Mouse (Mus musculus): ENCODE data around the gene Rln1. TPM values are rescaled to one million over a fixed set of nuclear protein-coding genes. Genes with fewer than 3 reads are reported as not detected.

Gene Rln1
- total and polyA plus RNA-seq, 3 experiments = not detected

DNA sequence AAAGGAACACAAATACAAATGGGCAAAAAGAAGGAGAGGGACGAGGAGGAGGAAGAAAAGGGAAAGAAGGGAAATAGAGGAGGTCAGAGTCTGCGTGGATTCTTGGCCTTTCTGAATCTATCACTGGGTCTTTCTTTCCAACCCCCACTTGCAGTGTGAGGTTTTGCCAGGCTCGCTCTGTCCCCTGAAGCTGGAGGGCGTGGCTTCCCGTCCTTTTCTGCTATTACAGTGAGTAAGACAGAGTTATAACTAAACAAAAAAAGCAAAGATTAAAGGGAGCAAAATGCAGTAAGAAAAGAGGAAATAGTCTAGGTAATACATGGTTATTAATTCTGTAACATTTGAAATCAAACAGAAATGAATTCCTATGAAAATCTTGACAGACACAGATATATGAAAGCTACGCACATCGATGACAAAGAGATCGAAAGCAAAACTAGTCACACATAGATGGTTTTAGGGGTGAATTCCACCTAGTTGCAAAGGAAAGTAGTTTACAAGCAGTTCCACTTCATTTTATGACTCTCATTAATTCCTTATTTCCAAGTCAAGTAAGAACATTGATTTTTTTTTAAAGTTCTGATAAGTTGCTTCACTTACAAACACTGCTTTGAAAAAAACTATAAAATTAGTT, 10.9 kb downstream of the Rln1 start:
- intact Hi-C loops (cut with DNase I) = no loop called here
- Histone ChIP-seq H3K27me3 (ENCODE audit: control insufficient read depth, insufficient read depth, low read length) (no peaks in the 10 kb centered on the region), H3K79me2 (replicated peaks; ENCODE audit: control insufficient read depth, insufficient read depth, low read length) (no peaks in the 10 kb centered on the region), H3K36me3 (ENCODE audit: control insufficient read depth, insufficient read depth, low read length) (no peaks in the 10 kb centered on the region), H3K4me3 (no peak overlapping the region), H3K4me1 (ENCODE audit: control insufficient read depth, insufficient read depth, low read length) (no peaks in the 10 kb centered on the region), H3K27ac (no peak overlapping the region), H3K9ac (ENCODE audit: low read depth, low read length) (no peak overlapping the region)
- no peak for DNase-seq
- TF ChIP-seq CTCF (IDR thresholded peaks at IDR 0.05) (no peak), EP300 (IDR thresholded peaks at IDR 0.05; ENCODE audit: insufficient read depth, low read depth, low read length) (no peak), POLR2A (IDR thresholded peaks at IDR 0.05; ENCODE audit: insufficient read depth, low read depth, low read length) (no peak)
- 67% methylated on average over 8 of the region's 8 CpGs for WGBS

DNA sequence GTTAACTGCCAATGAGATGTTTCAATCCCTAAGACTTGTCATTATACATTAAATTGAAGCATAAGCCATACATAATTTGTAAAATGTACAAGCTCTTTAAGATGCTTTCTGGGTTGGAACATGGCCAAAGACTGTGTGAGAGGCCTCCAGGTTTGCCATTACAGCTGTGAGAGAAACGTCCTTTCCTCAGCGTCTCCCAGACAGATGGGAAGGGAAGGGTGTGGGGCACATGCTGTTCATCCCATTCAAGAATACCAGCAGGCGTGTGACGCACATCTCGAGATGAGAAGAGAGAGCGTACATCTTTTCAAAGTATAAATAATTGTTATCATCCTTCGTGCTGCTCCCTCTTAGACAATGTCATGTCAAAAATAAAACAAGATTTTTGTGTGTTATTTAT, 21.8 kb downstream of the Rln1 start:
- DNase-seq = no peak
- Histone ChIP-seq H3K36me3 (ENCODE audit: control insufficient read depth, insufficient read depth, low read length) (no peaks in the 10 kb centered on the region), H3K4me1 (ENCODE audit: control insufficient read depth, insufficient read depth, low read length) (no peaks in the 10 kb centered on the region), H3K79me2 (replicated peaks; ENCODE audit: control insufficient read depth, insufficient read depth, low read length) (no peaks in the 10 kb centered on the region), H3K4me3 (no peak overlapping the region), H3K27me3 (ENCODE audit: control insufficient read depth, insufficient read depth, low read length) (no peaks in the 10 kb centered on the region), H3K27ac (no peak overlapping the region), H3K9ac (ENCODE audit: low read depth, low read length) (no peak overlapping the region)
- intact Hi-C loops (cut with DNase I) = no loop called here
- TF ChIP-seq EP300 (IDR thresholded peaks at IDR 0.05; ENCODE audit: insufficient read depth, low read depth, low read length) (no peak), CTCF (IDR thresholded peaks at IDR 0.05) (no peak), POLR2A (IDR thresholded peaks at IDR 0.05; ENCODE audit: insufficient read depth, low read depth, low read length) (no peak)
- WGBS = 77% methylated on average over 7 of the region's 7 CpGs

DNA sequence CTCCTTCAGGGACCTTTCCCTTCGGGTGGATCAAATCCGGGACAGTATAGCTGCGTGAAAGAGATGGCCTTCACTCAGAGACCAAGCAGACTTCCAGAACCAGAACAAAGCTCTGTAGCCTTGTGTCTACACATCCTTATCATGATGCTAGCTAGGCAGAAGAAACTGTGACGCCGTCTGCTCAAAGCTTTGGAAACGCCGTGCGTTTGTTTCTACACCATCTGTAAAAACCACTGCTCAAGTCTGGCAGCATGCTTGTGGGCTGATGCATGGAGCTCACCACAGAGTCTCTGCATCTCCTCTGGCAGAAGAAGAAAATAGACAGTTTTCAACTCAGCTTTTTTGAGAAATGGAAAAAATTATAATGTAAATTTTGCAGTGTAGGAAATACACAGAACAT, 22.7 kb downstream of the Rln1 start:
- no peak for TF ChIP-seq CTCF (IDR thresholded peaks at IDR 0.05)
- no peak for TF ChIP-seq EP300 (IDR thresholded peaks at IDR 0.05; ENCODE audit: insufficient read depth, low read depth, low read length)
- no peak for TF ChIP-seq POLR2A (IDR thresholded peaks at IDR 0.05; ENCODE audit: insufficient read depth, low read depth, low read length)
- H3K79me2 ChIP-seq (replicated peaks; ENCODE audit: control insufficient read depth, insufficient read depth, low read length) = no peaks in the 10 kb centered on the region
- no peaks in the 10 kb centered on the region for H3K27me3 ChIP-seq (ENCODE audit: control insufficient read depth, insufficient read depth, low read length)
- no peak for DNase-seq
- intact Hi-C loops (cut with DNase I) = no loop called here
- no peak overlapping the region for H3K4me3 ChIP-seq
- WGBS = 85% methylated on average over 8 of the region's 8 CpGs
- H3K36me3 ChIP-seq (ENCODE audit: control insufficient read depth, insufficient read depth, low read length) = no peaks in the 10 kb centered on the region
- no peak overlapping the region for H3K27ac ChIP-seq
- H3K9ac ChIP-seq (ENCODE audit: low read depth, low read length) = no peak overlapping the region
- no peaks in the 10 kb centered on the region for H3K4me1 ChIP-seq (ENCODE audit: control insufficient read depth, insufficient read depth, low read length)

DNA sequence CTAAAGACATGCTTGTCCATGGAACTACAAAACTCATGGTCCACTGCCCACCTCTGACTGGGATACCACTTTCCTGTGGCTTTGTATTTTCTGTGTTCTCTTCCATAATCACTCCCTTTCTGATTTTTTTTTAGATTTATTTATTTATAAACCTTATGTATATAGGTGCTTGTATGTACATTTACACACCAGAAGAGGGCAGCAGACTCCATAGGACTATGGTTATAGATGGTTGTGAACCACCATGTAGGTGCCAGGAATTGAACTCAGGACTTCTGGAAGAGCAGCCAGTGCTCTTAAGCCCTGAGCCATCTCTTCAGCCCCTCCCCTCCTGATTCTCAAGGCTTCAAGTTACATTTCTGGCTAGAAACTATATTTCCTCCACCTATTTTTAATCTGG, 25.6 kb downstream of the Rln1 start:
- Histone ChIP-seq H3K4me3 (no peak overlapping the region), H3K27ac (no peak overlapping the region), H3K9ac (ENCODE audit: low read depth, low read length) (no peak overlapping the region), H3K27me3 (ENCODE audit: control insufficient read depth, insufficient read depth, low read length) (no peaks in the 10 kb centered on the region), H3K36me3 (ENCODE audit: control insufficient read depth, insufficient read depth, low read length) (no peaks in the 10 kb centered on the region), H3K4me1 (ENCODE audit: control insufficient read depth, insufficient read depth, low read length) (no peaks in the 10 kb centered on the region), H3K79me2 (replicated peaks; ENCODE audit: control insufficient read depth, insufficient read depth, low read length) (no peaks in the 10 kb centered on the region)
- intact Hi-C loops (cut with DNase I) = loop anchor here (1.0 kb wide), 1 partner anchor 46 kb away; no protein-coding TSS in a partner anchor
- peak; percentile 49 for TF ChIP-seq CTCF (IDR thresholded peaks at IDR 0.05)
- TF ChIP-seq POLR2A (IDR thresholded peaks at IDR 0.05; ENCODE audit: insufficient read depth, low read depth, low read length) = no peak
- DNase-seq = no peak

DNA sequence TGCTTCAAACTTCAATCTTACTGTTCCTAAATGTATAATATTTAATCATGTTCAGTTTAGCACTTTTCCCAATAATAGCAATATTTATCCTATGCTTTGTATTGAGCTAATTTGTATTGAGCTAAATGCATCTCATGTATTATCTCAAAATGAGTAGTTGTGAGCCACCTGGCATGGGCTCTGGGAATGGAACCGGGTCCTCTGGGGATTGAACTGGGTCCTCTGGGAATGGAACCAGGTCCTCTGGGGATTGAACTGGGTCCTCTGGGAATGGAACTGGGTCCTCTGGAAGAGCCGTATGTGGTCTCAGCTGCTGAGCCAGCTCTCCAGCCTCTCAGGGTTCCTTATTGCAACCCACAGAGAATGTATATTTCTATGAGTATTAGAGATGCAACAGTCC, 32.4 kb downstream of the Rln1 start:
- DNase-seq = no peak
- WGBS = 86% methylated on average over 2 of the region's 2 CpGs
- Histone ChIP-seq H3K36me3 (ENCODE audit: control insufficient read depth, insufficient read depth, low read length) (no peaks in the 10 kb centered on the region), H3K9ac (ENCODE audit: low read depth, low read length) (no peak overlapping the region), H3K27me3 (ENCODE audit: control insufficient read depth, insufficient read depth, low read length) (no peaks in the 10 kb centered on the region), H3K27ac (no peak overlapping the region), H3K79me2 (replicated peaks; ENCODE audit: control insufficient read depth, insufficient read depth, low read length) (no peaks in the 10 kb centered on the region), H3K4me3 (no peak overlapping the region), H3K4me1 (ENCODE audit: control insufficient read depth, insufficient read depth, low read length) (no peaks in the 10 kb centered on the region)
- intact Hi-C loops (cut with DNase I) = no loop called here
- TF ChIP-seq CTCF (IDR thresholded peaks at IDR 0.05) = no peak

DNA sequence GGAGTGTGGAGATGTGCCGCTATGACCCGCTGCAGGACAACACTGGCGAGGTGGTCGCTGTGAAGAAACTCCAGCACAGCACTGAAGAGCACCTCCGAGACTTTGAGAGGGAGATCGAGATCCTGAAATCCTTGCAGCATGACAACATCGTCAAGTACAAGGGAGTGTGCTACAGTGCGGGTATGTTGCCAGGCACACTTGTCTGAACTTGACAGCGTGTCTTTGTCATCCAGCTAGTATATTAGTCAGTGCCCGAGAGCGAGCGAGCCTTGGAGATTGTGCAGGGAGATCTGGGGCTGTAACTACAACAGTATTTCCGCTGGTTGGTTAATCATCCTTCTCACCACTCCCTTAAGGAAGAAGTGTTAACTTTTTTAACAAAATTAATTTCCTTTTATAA, 33.6 kb downstream of the Rln1 start:
- intact Hi-C loops (cut with DNase I) = no loop called here
- 93% methylated on average over 13 of the region's 13 CpGs for WGBS
- no peaks in the 10 kb centered on the region for H3K36me3 ChIP-seq (ENCODE audit: control insufficient read depth, insufficient read depth, low read length)
- H3K27me3 ChIP-seq (ENCODE audit: control insufficient read depth, insufficient read depth, low read length) = no peaks in the 10 kb centered on the region
- no peak overlapping the region for H3K9ac ChIP-seq (ENCODE audit: low read depth, low read length)
- no peaks in the 10 kb centered on the region for H3K79me2 ChIP-seq (replicated peaks; ENCODE audit: control insufficient read depth, insufficient read depth, low read length)
- no peak for DNase-seq
- TF ChIP-seq POLR2A (IDR thresholded peaks at IDR 0.05; ENCODE audit: insufficient read depth, low read depth, low read length) (no peak), EP300 (IDR thresholded peaks at IDR 0.05; ENCODE audit: insufficient read depth, low read depth, low read length) (no peak), CTCF (IDR thresholded peaks at IDR 0.05) (no peak)
- H3K4me1 ChIP-seq (ENCODE audit: control insufficient read depth, insufficient read depth, low read length) = no peaks in the 10 kb centered on the region
- no peak overlapping the region for H3K4me3 ChIP-seq
- H3K27ac ChIP-seq = no peak overlapping the region

All from heart, adult 2 months (tissue).